Mouse (Mus musculus): ENCODE results near the gene Dll3.

Gene Dll3

DNA sequence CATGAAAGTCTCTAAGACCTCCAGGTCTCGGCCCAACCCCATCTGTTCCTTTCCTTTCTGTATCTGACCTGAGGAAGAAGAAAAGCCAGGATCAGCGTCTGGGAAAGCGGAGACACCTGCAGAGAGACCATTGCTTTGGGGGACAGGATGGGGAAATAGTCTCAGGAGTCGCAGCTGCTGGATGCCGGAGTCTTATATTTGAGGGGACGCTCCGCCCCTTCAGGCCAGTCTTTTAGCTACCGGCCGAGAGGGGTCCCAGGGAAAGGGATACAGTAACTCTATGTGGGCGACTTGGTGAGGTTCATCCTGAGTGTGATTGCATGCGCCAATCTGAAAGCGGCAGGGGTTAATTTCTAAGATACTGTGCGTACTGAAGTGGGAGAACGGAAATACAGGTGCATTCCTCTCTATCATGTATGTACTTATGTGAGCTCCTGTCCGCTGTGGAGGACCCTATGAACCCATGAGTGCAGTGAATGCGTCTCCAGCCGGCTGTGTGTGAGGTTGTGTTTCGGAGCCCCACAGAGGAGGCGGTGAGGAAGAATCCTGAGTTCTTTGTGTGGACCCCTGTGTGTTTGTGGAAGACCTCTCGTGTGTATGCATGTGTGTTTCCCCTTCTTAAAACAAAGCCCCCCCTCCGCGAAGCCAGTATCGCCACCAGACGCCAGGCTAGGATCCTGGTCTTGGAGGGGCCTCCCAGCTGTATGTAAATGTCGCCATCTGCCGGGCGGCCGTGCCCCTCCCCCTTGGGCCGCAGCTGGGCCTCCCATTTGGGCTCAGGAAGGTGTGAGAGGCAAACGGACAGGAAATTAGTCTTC is at the start of gene Dll3:
TSS of gene Dll3 (minus strand) at position 623 of the 818 bp plus-strand sequence.
- ATAC-seq (ENCODE audit: insufficient number of reproducible peaks, low FRiP score, low TSS enrichment), result no peak

DNA sequence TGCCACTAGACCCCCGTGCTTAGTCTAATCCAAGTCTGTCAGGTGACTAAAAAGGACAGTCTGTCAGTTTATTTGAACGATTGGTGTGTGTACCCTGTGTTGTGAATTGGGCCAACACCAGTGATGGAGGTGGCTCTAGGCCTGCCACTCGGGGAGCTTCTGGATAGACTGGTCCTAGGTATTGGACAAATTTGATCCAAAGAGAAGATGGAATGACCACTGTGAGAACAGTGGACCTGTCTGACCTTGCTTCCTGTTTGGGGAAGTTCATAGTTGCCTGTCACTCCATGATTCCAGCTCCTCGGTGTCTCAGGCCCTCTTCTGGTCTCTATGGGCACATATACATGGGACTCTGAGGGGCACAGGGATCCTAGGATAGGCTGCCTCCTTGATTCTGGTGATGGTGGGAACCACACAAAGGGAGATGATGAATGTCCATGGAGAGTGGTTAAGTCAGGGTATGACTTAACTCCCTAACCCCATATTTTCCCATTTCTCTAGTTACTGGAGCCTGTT is 49.7 kb upstream of the Dll3 start:
- ATAC-seq (ENCODE audit: insufficient number of reproducible peaks, low FRiP score, low TSS enrichment), result no peak

DNA sequence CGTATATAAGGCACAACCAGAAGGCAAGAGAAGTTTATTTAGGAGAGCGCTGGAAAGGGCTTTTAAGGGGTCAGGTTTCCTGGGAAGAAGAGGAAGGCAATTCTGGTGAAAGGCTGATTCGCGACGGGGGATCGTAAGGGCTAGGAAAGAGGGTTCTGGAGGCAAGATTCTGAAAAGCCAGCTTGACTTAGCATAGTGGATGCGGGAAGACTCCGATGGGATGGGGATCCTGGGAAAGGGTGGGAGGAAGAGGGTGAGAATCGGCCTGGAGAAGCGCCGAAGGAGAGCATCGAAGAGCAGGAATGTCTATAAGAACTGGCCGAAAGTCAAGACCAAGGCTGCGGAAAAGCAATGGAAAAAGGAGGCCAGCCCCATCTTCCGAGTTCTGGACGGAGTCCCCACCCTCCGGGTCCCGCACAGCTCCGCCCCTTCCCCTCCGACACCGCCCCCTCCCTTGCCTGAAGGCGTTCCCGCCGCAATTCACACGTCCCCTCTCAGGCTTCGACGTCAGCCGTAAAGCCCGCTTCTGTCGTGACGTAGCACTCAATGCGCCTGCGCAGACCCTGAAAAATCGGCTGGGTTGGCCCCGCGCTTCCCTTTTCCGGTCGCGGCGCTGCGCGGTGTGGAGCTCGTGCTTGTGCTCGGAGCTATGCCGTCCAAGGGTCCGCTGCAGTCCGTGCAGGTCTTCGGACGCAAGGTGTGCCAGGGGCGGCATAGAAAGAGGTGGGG is 48.3 kb upstream of the Dll3 start, which contains the start of gene Rps16:
TSS of gene Rps16 (plus strand) at position 498 of the 729 bp plus-strand sequence.
- peak; percentile 82 for ATAC-seq (ENCODE audit: insufficient number of reproducible peaks, low FRiP score, low TSS enrichment)

DNA sequence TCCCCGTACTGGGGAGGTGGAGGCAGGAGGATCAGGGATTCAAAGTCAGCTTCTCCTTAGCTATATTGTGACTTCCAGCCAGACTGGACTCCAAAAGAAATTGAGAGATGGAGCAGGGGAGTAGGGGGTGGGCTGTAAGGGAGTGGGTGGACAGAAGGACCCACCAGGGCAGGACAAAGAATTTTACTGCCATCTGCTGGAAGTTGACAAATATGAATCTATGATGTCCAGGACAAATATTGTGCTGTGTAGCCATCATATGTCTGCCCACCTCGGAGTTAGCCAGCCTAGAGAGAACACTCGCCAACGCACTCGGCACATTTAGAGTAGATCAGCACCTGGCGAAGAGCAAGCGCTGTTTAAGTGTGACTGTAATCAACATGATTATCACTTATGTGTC is 46.6 kb upstream of the Dll3 start:
- ATAC-seq (ENCODE audit: insufficient number of reproducible peaks, low FRiP score, low TSS enrichment), result no peak

DNA sequence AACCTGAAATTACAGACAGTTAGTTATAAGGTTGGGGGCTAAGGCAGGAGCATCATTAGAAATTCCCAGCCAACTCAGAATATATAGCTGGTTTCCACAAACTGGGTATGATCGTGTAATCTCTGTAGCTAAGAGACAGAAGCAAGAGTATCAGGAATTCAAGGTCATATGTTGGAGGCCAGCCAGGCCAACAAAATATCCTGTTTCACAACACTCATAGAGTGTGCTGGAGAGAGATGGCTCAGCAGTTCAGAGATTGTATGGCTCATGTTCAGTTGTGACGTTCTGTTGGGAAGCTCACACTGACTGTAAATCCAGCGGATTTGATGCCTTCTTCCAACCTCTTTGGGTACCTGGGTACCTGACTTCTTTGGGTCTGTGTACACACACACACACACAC is 45.7 kb upstream of the Dll3 start:
- no peak for ATAC-seq (ENCODE audit: insufficient number of reproducible peaks, low FRiP score, low TSS enrichment)

GRCm38 (mm10) chr7:28344637-28345036 is 42.6 kb upstream of the Dll3 start:
- ATAC-seq (ENCODE audit: insufficient number of reproducible peaks, low FRiP score, low TSS enrichment), result no peak

GRCm38 (mm10) chr7:28341381-28341780 is 39.3 kb upstream of the Dll3 start:
- no peak for ATAC-seq (ENCODE audit: insufficient number of reproducible peaks, low FRiP score, low TSS enrichment)

GRCm38 (mm10) chr7:28339213-28339917 is 37.3 kb upstream of the Dll3 start:
- ATAC-seq (ENCODE audit: insufficient number of reproducible peaks, low FRiP score, low TSS enrichment), result no peak

GRCm38 (mm10) chr7:28338108-28338998 is 36.3 kb upstream of the Dll3 start, which contains the start of gene Supt5:
Gene Supt5, minus strand, starts transcription at chr7:28338746.
- peak; percentile 99 for ATAC-seq (ENCODE audit: insufficient number of reproducible peaks, low FRiP score, low TSS enrichment)

- ATAC-seq (ENCODE audit: insufficient number of reproducible peaks, low FRiP score, low TSS enrichment), result no peak
Measured at GRCm38 (mm10) chr7:28335471-28335870, 33.4 kb upstream of the Dll3 start.

GRCm38 (mm10) chr7:28334534-28334933 is 32.5 kb upstream of the Dll3 start:
- no peak for ATAC-seq (ENCODE audit: insufficient number of reproducible peaks, low FRiP score, low TSS enrichment)

DNA sequence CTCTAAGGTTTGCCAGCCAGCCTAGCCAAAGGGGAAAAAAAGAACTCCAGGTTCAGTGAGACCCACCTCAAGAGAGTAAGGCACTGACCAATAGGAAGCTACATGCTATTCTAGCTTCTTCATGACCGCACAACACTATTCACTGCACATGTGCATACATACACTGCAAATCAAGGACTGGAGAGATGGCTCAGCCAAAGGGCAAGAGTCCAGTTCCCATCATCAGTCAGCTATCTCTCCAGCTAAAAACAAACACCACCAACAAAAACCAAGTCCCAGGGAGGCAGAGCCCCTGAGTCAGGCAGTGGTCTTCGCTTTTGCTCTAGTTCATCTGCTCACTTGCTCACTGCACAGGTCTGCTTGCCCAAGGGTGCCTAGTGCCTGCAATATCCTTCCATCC is 26.2 kb upstream of the Dll3 start:
- ATAC-seq (ENCODE audit: insufficient number of reproducible peaks, low FRiP score, low TSS enrichment), result no peak

DNA sequence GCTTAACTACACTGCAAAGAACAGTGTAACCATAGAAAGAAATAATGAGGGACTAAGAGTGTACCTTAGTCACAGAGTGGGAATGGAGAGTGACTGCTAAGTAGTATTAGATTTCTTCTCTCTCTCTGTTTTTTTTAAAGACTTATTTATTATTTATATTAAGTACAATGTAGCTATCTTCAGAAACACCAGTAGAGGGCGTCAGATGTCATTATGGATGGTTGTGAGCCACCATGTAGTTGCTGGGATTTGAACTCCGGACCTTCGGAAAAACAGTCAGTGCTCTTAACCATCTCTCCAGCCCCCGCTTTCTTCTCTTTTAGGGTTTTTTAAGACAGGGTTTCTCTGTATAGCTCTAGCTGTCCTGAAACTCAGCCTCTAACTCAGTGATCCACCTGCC is 24.4 kb upstream of the Dll3 start:
- no peak for ATAC-seq (ENCODE audit: insufficient number of reproducible peaks, low FRiP score, low TSS enrichment)

GRCm38 (mm10) chr7:28325293-28325692 is 23.3 kb upstream of the Dll3 start:
- ATAC-seq (ENCODE audit: insufficient number of reproducible peaks, low FRiP score, low TSS enrichment), result no peak

- no peak for ATAC-seq (ENCODE audit: insufficient number of reproducible peaks, low FRiP score, low TSS enrichment)
Measured at GRCm38 (mm10) chr7:28321974-28322720, 20.1 kb upstream of the Dll3 start.

- no peak for ATAC-seq (ENCODE audit: insufficient number of reproducible peaks, low FRiP score, low TSS enrichment)
Measured at GRCm38 (mm10) chr7:28318714-28319113, 16.7 kb upstream of the Dll3 start.

- no peak for ATAC-seq (ENCODE audit: insufficient number of reproducible peaks, low FRiP score, low TSS enrichment)
Measured at GRCm38 (mm10) chr7:28318036-28318435, 16.0 kb upstream of the Dll3 start.

GRCm38 (mm10) chr7:28311926-28312543 is 10.0 kb upstream of the Dll3 start, which contains the start of gene Timm50:
Gene Timm50, minus strand, starts transcription at chr7:28312072.
- ATAC-seq (ENCODE audit: insufficient number of reproducible peaks, low FRiP score, low TSS enrichment), result peak; percentile 94

Data from cerebellum, adult (tissue).